Mouse (Mus musculus) CH12.LX (cell line): ENCODE data around the gene Pdf. TPM values are rescaled to one million over a fixed set of nuclear protein-coding genes. Genes with fewer than 3 reads are reported as not detected.

ENCODE experiments used
- DNase-seq: peaks from one replicate; pipeline ENCODE4 v3.0.0-alpha.2; 2013; ENCODE audit errors: extremely low read depth
- H3K27ac ChIP-seq: 2 replicates; pipeline ENCODE4 v1.5.1; 2012; ENCODE audit warnings: low read depth, mild to moderate bottlenecking, control low read depth, moderate library complexity; ENCODE audit not compliant: insufficient read depth
- H3K27me3 ChIP-seq: replicated peaks from 2 replicates; pipeline ENCODE3; 2012; ENCODE audit warnings: inconsistent platforms
- H3K36me3 ChIP-seq, 2 experiments: replicated peaks in 1 of 2; 2 replicates each; pipeline versions ENCODE3 to v1.6.1; 2012; ENCODE audit warnings: inconsistent platforms in 1 of 2, low read length in 1 of 2, mild to moderate bottlenecking in 1 of 2, mixed read lengths in 1 of 2, moderate library complexity in 1 of 2; ENCODE audit not compliant: control insufficient read depth in 1 of 2, insufficient read depth in 1 of 2
- H3K4me1 ChIP-seq, 2 experiments: 2 replicates each; pipeline ENCODE4 v1.6.1; 2012; ENCODE audit warnings: inconsistent platforms in 1 of 2, moderate library complexity in 1 of 2; ENCODE audit not compliant: insufficient read depth in 2 of 2, control insufficient read depth in 1 of 2
- H3K4me2 ChIP-seq: 2 replicates; pipeline ENCODE4 v1.6.1; 2012; ENCODE audit warnings: low read depth, mild to moderate bottlenecking, control low read depth; ENCODE audit not compliant: poor library complexity, insufficient read depth, severe bottlenecking
- H3K4me3 ChIP-seq, 3 experiments: fragments of 150-350 bp in 1 of 3; sonication (generic) in 1 of 3; replicated peaks in 1 of 3; 2 replicates each; pipeline versions ENCODE3 to v1.5.1; 2011 to 2012; ENCODE audit warnings: low read depth in 2 of 3, low read length in 2 of 3, mild to moderate bottlenecking in 2 of 3, moderate library complexity in 2 of 3, control low read depth in 1 of 3, improper control_type of control experiment in 1 of 3, inconsistent platforms in 1 of 3, mixed read lengths in 1 of 3; ENCODE audit not compliant: poor library complexity in 1 of 3
- H3K79me2 ChIP-seq: replicated peaks from 2 replicates; pipeline ENCODE4 v1.6.1; 2012; ENCODE audit warnings: mild to moderate bottlenecking, moderate library complexity; ENCODE audit not compliant: control insufficient read depth, poor library complexity, insufficient read depth, severe bottlenecking; ENCODE audit errors: extremely low read depth
- H3K9ac ChIP-seq: 2 replicates; pipeline ENCODE4 v1.6.1; 2012; ENCODE audit warnings: low read depth, mild to moderate bottlenecking, control low read depth, moderate library complexity; ENCODE audit not compliant: insufficient read depth
- H3K9me3 ChIP-seq: replicated peaks from 2 replicates; pipeline ENCODE3; 2012; ENCODE audit warnings: low read length, inconsistent platforms, mixed read lengths
- CHD1 ChIP-seq: IDR thresholded peaks from 2 replicates; pipeline ENCODE4 v1.6.1; 2012; ENCODE audit warnings: low read depth, low read length, improper control_type of control experiment, inconsistent platforms
- CHD2 ChIP-seq: IDR thresholded peaks from 2 replicates; pipeline ENCODE4 v1.6.1; 2011; ENCODE audit warnings: low read length, improper control_type of control experiment
- CTCF ChIP-seq, 2 experiments: IDR thresholded peaks in 1 of 2; conservative IDR thresholded peaks in 1 of 2; 2 replicates each; pipeline ENCODE4 v1.5.1; 2011 to 2012; ENCODE audit warnings: low read depth in 2 of 2, low read length in 2 of 2, improper control_type of control experiment in 1 of 2, inconsistent platforms in 1 of 2, mild to moderate bottlenecking in 1 of 2, moderate library complexity in 1 of 2
- E2F4 ChIP-seq: IDR thresholded peaks from 2 replicates; pipeline ENCODE4 v1.6.1; 2011; ENCODE audit warnings: low read depth, low read length, improper control_type of control experiment; ENCODE audit not compliant: insufficient replicate concordance
- ELF1 ChIP-seq: IDR thresholded peaks from 2 replicates; pipeline ENCODE4 v1.6.1; 2014; ENCODE audit warnings: low read depth, mild to moderate bottlenecking, inconsistent platforms, low read length, improper control_type of control experiment
- EP300 ChIP-seq: IDR thresholded peaks from 2 replicates; pipeline ENCODE4 v1.6.1; 2011; ENCODE audit warnings: low read length, improper control_type of control experiment
- ETS1 ChIP-seq: conservative IDR thresholded peaks from 2 replicates; pipeline ENCODE4 v1.6.1; 2012; ENCODE audit warnings: low read depth, mild to moderate bottlenecking, inconsistent platforms, low read length, improper control_type of control experiment, moderate library complexity
- GABPA ChIP-seq: IDR thresholded peaks from 2 replicates; pipeline ENCODE4 v1.6.1; 2012; ENCODE audit warnings: low read depth, low read length, improper control_type of control experiment, inconsistent platforms; ENCODE audit not compliant: insufficient replicate concordance
- HCFC1 ChIP-seq: IDR thresholded peaks from 2 replicates; pipeline ENCODE4 v1.6.1; 2012; ENCODE audit warnings: low read depth, mild to moderate bottlenecking, inconsistent platforms, low read length, improper control_type of control experiment
- IRF4 ChIP-seq: IDR thresholded peaks from 2 replicates; pipeline ENCODE4 v1.6.1; 2014; ENCODE audit warnings: low read depth, mild to moderate bottlenecking, inconsistent platforms, low read length, improper control_type of control experiment
- JUN ChIP-seq: IDR thresholded peaks from 2 replicates; pipeline ENCODE4 v1.6.1; 2011; ENCODE audit warnings: low read depth, mild to moderate bottlenecking, low read length, improper control_type of control experiment, moderate library complexity; ENCODE audit not compliant: insufficient read depth
- KAT2A ChIP-seq: IDR thresholded peaks from 2 replicates; pipeline ENCODE4 v1.6.1; 2012; ENCODE audit warnings: low read length, improper control_type of control experiment, inconsistent platforms; ENCODE audit not compliant: insufficient replicate concordance
- MAFK ChIP-seq: IDR thresholded peaks from 2 replicates; pipeline ENCODE4 v1.6.1; 2011; ENCODE audit warnings: low read length, improper control_type of control experiment; ENCODE audit not compliant: insufficient replicate concordance
- MAX ChIP-seq: IDR thresholded peaks from 2 replicates; pipeline ENCODE4 v1.6.1; 2011; ENCODE audit warnings: low read length, improper control_type of control experiment
- MAZ ChIP-seq: IDR thresholded peaks from 2 replicates; pipeline ENCODE4 v1.6.1; 2012; ENCODE audit warnings: low read depth, mild to moderate bottlenecking, inconsistent platforms, low read length, improper control_type of control experiment, moderate library complexity
- MXI1 ChIP-seq: IDR thresholded peaks from 2 replicates; pipeline ENCODE4 v1.6.1; 2011; ENCODE audit warnings: mild to moderate bottlenecking, low read depth, low read length, improper control_type of control experiment
- MYC ChIP-seq: IDR thresholded peaks from 2 replicates; pipeline ENCODE4 v1.6.1; 2011; ENCODE audit warnings: low read depth, mild to moderate bottlenecking, improper control_type of control experiment, low read length
- POLR2AphosphoS2 ChIP-seq: IDR thresholded peaks from 2 replicates; pipeline ENCODE4 v1.6.1; 2011; ENCODE audit warnings: low read depth, low read length, improper control_type of control experiment
- RAD21 ChIP-seq: IDR thresholded peaks from 2 replicates; pipeline ENCODE4 v1.6.1; 2011; ENCODE audit warnings: low read depth, mild to moderate bottlenecking, low read length, improper control_type of control experiment, moderate library complexity
- RCOR1 ChIP-seq: conservative IDR thresholded peaks from 2 replicates; pipeline ENCODE4 v1.6.1; 2012; ENCODE audit warnings: low read depth, mild to moderate bottlenecking, inconsistent platforms, low read length, improper control_type of control experiment
- TBP ChIP-seq: conservative IDR thresholded peaks from 2 replicates; pipeline ENCODE4 v1.6.1; 2011; ENCODE audit warnings: low read depth, low read length, improper control_type of control experiment
- TCF12 ChIP-seq: IDR thresholded peaks from 2 replicates; pipeline ENCODE4 v1.6.1; 2014; ENCODE audit warnings: low read depth, mild to moderate bottlenecking, inconsistent platforms, low read length, improper control_type of control experiment
- UBTF ChIP-seq: IDR thresholded peaks from 2 replicates; pipeline ENCODE4 v1.6.1; 2012; ENCODE audit warnings: low read depth, mild to moderate bottlenecking, inconsistent platforms, low read length, improper control_type of control experiment, moderate library complexity
- USF1 ChIP-seq: IDR thresholded peaks from 2 replicates; pipeline ENCODE4 v1.6.1; 2014; ENCODE audit warnings: low read depth, mild to moderate bottlenecking, inconsistent platforms, low read length, improper control_type of control experiment
- USF2 ChIP-seq: conservative IDR thresholded peaks from 2 replicates; pipeline ENCODE4 v1.6.1; 2011; ENCODE audit warnings: low read depth, low read length, improper control_type of control experiment
- ZC3H11A ChIP-seq: IDR thresholded peaks from 2 replicates; pipeline ENCODE4 v1.6.1; 2012; ENCODE audit warnings: low read depth, mild to moderate bottlenecking, inconsistent platforms, low read length, improper control_type of control experiment
- ZKSCAN1 ChIP-seq: IDR thresholded peaks from 2 replicates; pipeline ENCODE4 v1.6.1; 2012; ENCODE audit warnings: low read depth, inconsistent platforms, low read length, improper control_type of control experiment, borderline replicate concordance
- ZMIZ1 ChIP-seq: IDR thresholded peaks from 2 replicates; pipeline ENCODE4 v1.6.1; 2012; ENCODE audit warnings: low read depth, mild to moderate bottlenecking, inconsistent platforms, low read length, improper control_type of control experiment
- ZNF384 ChIP-seq: IDR thresholded peaks from 2 replicates; pipeline ENCODE4 v1.6.1; 2012; ENCODE audit warnings: low read depth, low read length, improper control_type of control experiment, inconsistent platforms
- dilution Hi-C: fragments of 300-500 bp; cut with MboI; formaldehyde crosslinking; loops from 2 replicates; pipeline ENCODE4 v1.14.3; 2020; ENCODE audit warnings: low sequenced_read_pairs; ENCODE audit not compliant: extremely low pct_unique_long_range_greater_than_20kb, extremely low pct_ligation_motif_present
- in situ Hi-C: fragments of 300-500 bp; cut with MboI; formaldehyde crosslinking; loops from 3 replicates; pipeline ENCODE4 v1.14.3; 2019; ENCODE audit warnings: low sequenced_read_pairs, low pct_ligation_motif_present, low pct_unique_long_range_greater_than_20kb, mixed read lengths
- polyA plus RNA-seq: library from polyadenylated mRNA; unstranded; fragments of >175 nt; gene quantifications from 2 replicates; pipeline ENCODE4 v1.2.1, GENCODE M21; 2012; ENCODE audit warnings: low read depth; ENCODE audit not compliant: insufficient read length
- total RNA-seq, 2 experiments: library from RNA; depleted of rRNA; stranded (reverse); fragments of 300-350 nt in 1 of 2; fragments of >200 nt in 1 of 2; gene quantifications; 2 replicates each; pipeline ENCODE4 v1.2.3; 2012 to 2014

Gene Pdf
- total and polyA plus RNA-seq, 3 experiments, result 34.6 to 49.4 (median 38.9) TPM

GRCm38 (mm10) chr8:107056973-107057369 is 8.6 kb upstream of the Pdf start:
- Histone ChIP-seq H3K4me1 (peaks cover 0 to 35% of the 10 kb centered on the region in 2 experiments; a peak in 2 of 4 replicates), H3K36me3 (peaks cover 37 to 59% of the 10 kb centered on the region in 2 experiments), H3K4me2 (no peak overlapping the region; the same call in 1 of the 2 replicates), H3K9ac (peak overlapping the region; percentile 68), H3K79me2 (peaks cover 39% of the 10 kb centered on the region), H3K9me3 (no peaks in the 10 kb centered on the region), H3K27me3 (no peaks in the 10 kb centered on the region), H3K4me3 (peak overlapping the region; percentile 79 to 99 (median 88)), H3K27ac (peak overlapping the region; percentile 49)
- in situ Hi-C loops (no loop called here), dilution Hi-C loops (no loop called here)
- peak; percentile 48 for DNase-seq
- TF ChIP-seq CHD2 (no peak), GABPA (no peak), EP300 (no peak), TCF12 (no peak), ZKSCAN1 (no peak), RAD21 (no peak), ZMIZ1 (no peak), ZC3H11A (no peak), MAFK (no peak), ZNF384 (no peak), MXI1 (no peak), MAZ (no peak), CTCF (conservative IDR thresholded peaks at IDR 0.05 in 1 of 2, IDR thresholded peaks at IDR 0.05 in 1 of 2; ENCODE audit: low read depth in 2 of 2, low read length in 2 of 2) (no peak; a peak in 1 of 4 replicates), CHD1 (no peak)

- H3K9me3 ChIP-seq, result no peaks in the 10 kb centered on the region
- peaks cover 43 to 66% of the 10 kb centered on the region in 2 experiments for H3K36me3 ChIP-seq
- H3K27me3 ChIP-seq, result no peaks in the 10 kb centered on the region
- H3K9ac ChIP-seq, result peak within 1 kb of the TSS; percentile 68
- H3K4me3 ChIP-seq, result peak within 1 kb of the TSS; percentile 88 to 99 (median 98)
- in situ Hi-C loops, result no loop called here
- peak; percentile 98 for DNase-seq
- H3K27ac ChIP-seq, result peak within 1 kb of the TSS; percentile 51
- H3K79me2 ChIP-seq, result peaks cover 39% of the 10 kb centered on the region
- dilution Hi-C loops, result no loop called here
- peaks cover 0 to 30% of the 10 kb centered on the region in 2 experiments; a peak in 2 of 4 replicates for H3K4me1 ChIP-seq
- H3K4me2 ChIP-seq, result peak within 1 kb of the TSS; percentile 80
- TF ChIP-seq MAZ, result no peak
- peak; percentile 81 for TF ChIP-seq GABPA
- TF ChIP-seq USF1, result no peak
- no peak for TF ChIP-seq USF2
- no peak for TF ChIP-seq POLR2AphosphoS2
- TF ChIP-seq UBTF, result no peak
- peak; percentile 45; the same call in 1 of the 2 replicates for TF ChIP-seq ETS1
- TF ChIP-seq ZNF384, result no peak
- peak; percentile 98 for TF ChIP-seq ELF1
- peak; percentile 90 for TF ChIP-seq MAX
- TF ChIP-seq TCF12, result peak; percentile 92
- TF ChIP-seq EP300, result no peak
- peak; percentile 95 for TF ChIP-seq KAT2A
- TF ChIP-seq E2F4, result no peak
- no peak for TF ChIP-seq JUN
- no peak; a peak in 1 of 4 replicates for TF ChIP-seq CTCF (conservative IDR thresholded peaks at IDR 0.05 in 1 of 2, IDR thresholded peaks at IDR 0.05 in 1 of 2; ENCODE audit: low read depth in 2 of 2, low read length in 2 of 2)
- TF ChIP-seq IRF4, result peak; percentile 74; the same call in 1 of the 2 replicates
- TF ChIP-seq HCFC1, result peak; percentile 95
- 0 out of 2 replicates have a peak, but pooled peaks have one; percentile 37 for TF ChIP-seq ZMIZ1
- TF ChIP-seq RCOR1, result no peak; the same call in 1 of the 2 replicates
- peak; percentile 92 for TF ChIP-seq MYC
- TF ChIP-seq TBP, result peak; percentile 83
- TF ChIP-seq MXI1, result peak; percentile 94
Measured at GRCm38 (mm10) chr8:107056076-107056972, 7.9 kb upstream of the Pdf start, which contains the start of the genes Cog8 and Nip7. Cog8 (minus strand) TSS chr8:107056689. Nip7 (plus strand) TSS chr8:107056877.
